Mouse (Mus musculus) limb, embryonic 11.5 days (tissue): Measurements from ENCODE around the gene Anks1. TPM values are rescaled to one million over a fixed set of nuclear protein-coding genes. Genes with fewer than 3 reads are reported as not detected.

Experiments
- polyA plus RNA-seq: library from polyadenylated mRNA; unstranded; fragments of >200 nt; fragmentation: Nextera tagmentation; extraction: Ambion mirVana; gene quantifications from 2 replicates; pipeline ENCODE4 v1.2.1, GENCODE M21; 2014

The Anks1 gene
- polyA plus RNA-seq, 1 experiment from 2014 or later, result 12.1 TPM

Other genes starting within 250 kb of the Anks1 start
- 0.24 and 0.27 TPM in 2 replicates for gene Spdef, start 180.4 kb upstream of the Anks1 start, polyA plus RNA-seq
- gene D17Wsu92e, start 88.7 kb upstream of the Anks1 start, polyA plus RNA-seq, result 16.7 and 17.6 TPM in 2 replicates
- 415 and 425 TPM in 2 replicates for gene Snrpc, start 71.2 kb upstream of the Anks1 start, polyA plus RNA-seq
- gene Uhrf1bp1, start 52.9 kb upstream of the Anks1 start, polyA plus RNA-seq, result 8.2 and 8.5 TPM in 2 replicates
- 104 and 109 TPM in 2 replicates for gene Taf11, start 538 bp downstream of the Anks1 start, polyA plus RNA-seq
- gene Tcp11, start 171.3 kb downstream of the Anks1 start, polyA plus RNA-seq, result 0.43 and 1.1 TPM in 2 replicates
- 11.8 and 13.3 TPM in 2 replicates for gene Scube3, start 232.8 kb downstream of the Anks1 start, polyA plus RNA-seq